Mouse (Mus musculus) limb, embryonic 12.5 days (tissue): ENCODE data around the gene Ckap4. TPM values are rescaled to one million over a fixed set of nuclear protein-coding genes. Genes with fewer than 3 reads are reported as not detected.

Experiments
- polyA plus RNA-seq: library from polyadenylated mRNA; unstranded; fragments of >200 nt; fragmentation: Nextera tagmentation; extraction: Ambion mirVana; gene quantifications from 2 replicates; pipeline ENCODE4 v1.2.1, GENCODE M21; 2016

Ckap4 gene
- polyA plus RNA-seq, 1 experiment from 2014 or later, result 102 TPM

Other genes with a start within 250 kb of the Ckap4 start
- 2.6 and 3.3 TPM in 2 replicates for gene Nuak1, start 93.5 kb downstream of the Ckap4 start, polyA plus RNA-seq
- 15.0 and 15.4 TPM in 2 replicates for gene Tcp11l2, start 42.6 kb upstream of the Ckap4 start, polyA plus RNA-seq
- gene Polr3b, start 88.2 kb upstream of the Ckap4 start, polyA plus RNA-seq, result 20.3 and 20.5 TPM in 2 replicates
- gene Rfx4, start 222.0 kb upstream of the Ckap4 start, polyA plus RNA-seq, result 1.2 and 1.3 TPM in 2 replicates